Mouse (Mus musculus) olfactory bulb, adult 2 months (tissue): ENCODE measurements at regions not wholly inside any gene's neighbourhood (a gene's known extent, or its start where the extent isn't known, plus 50 kb on each side); places are given as distances from the start of the nearest gene placed in this dataset.

Experiments
- CTCF ChIP-seq: fragments of 200-500 bp; IDR thresholded peaks from 2 replicates; pipeline ENCODE4 v1.5.1; 2012; ENCODE audit warnings: low read depth, mild to moderate bottlenecking, low read length, moderate library complexity; ENCODE audit not compliant: insufficient read depth
- POLR2A ChIP-seq: fragments of 200-500 bp; IDR thresholded peaks from 2 replicates; pipeline ENCODE4 v1.6.1; 2012; ENCODE audit warnings: mild to moderate bottlenecking, low read depth, low read length, moderate library complexity; ENCODE audit not compliant: insufficient read depth

DNA sequence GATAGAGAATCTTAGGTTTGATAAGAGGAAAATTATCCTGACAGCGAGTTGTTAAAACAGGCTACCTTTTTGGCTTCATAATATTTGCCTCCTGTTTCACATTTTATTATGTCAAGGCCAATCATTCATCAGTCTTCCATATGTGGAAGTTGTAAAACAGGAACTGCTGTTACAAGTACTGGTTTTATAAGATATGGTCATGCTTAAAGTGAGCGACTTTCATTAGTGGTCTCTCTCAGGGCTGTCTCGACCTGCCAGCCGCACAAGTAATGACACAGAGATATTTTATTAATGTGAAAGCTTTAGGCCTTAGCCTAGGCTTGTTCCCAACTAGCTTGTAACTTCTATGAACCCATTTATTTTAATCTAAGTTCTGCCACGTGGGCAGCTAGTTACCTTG, 346.3 kb upstream of the Nudt12 start:
- no peak for TF ChIP-seq CTCF
- TF ChIP-seq POLR2A: no peak
